Mouse (Mus musculus) neutrophil, adult 83 days (primary cell): ENCODE results near the gene Rab20. TPM values are rescaled to one million over a fixed set of nuclear protein-coding genes. Genes with fewer than 3 reads are reported as not detected.

Source experiments
- total RNA-seq, 2 experiments: library from RNA; stranded (reverse); gene quantifications; one replicate each; pipeline ENCODE4 v1.2.4; 2023

The Rab20 gene
- total RNA-seq: 10 to 100 TPM; 10.8 to 17.7 TPM

GRCm38 (mm10) chr8:11477811-11478761 lies at the start of gene Rab20:
Gene Rab20 (minus strand): TSS chr8:11478710.

GRCm38 (mm10) chr8:11497017-11497990 lies 18.8 kb upstream of the Rab20 start, which contains the start of gene Naxd:
Gene Naxd (plus strand): TSS chr8:11497506.

Other genes with a start within 250 kb of the Rab20 start
- gene Col4a2, start 165.9 kb downstream of the Rab20 start, total RNA-seq: under 1 TPM; 0.18 to 0.33 TPM
- gene Col4a1, start 165.9 kb downstream of the Rab20 start, total RNA-seq: under 1 TPM; 0.20 to 0.82 TPM
- gene Naxd, start 18.8 kb upstream of the Rab20 start, total RNA-seq: 10 to 100 TPM; 30.2 to 31.8 TPM
- gene Cars2, start 72.1 kb upstream of the Rab20 start, total RNA-seq: 10 to 100 TPM; 20.7 to 27.6 TPM
- gene Ing1, start 76.9 kb upstream of the Rab20 start, total RNA-seq: 10 to 100 TPM; 52.8 to 54.0 TPM
- gene Ankrd10, start 157.0 kb upstream of the Rab20 start, total RNA-seq: 10 to 100 TPM; 21.3 to 21.6 TPM
- gene 1700016D06Rik, start 222.4 kb upstream of the Rab20 start, total RNA-seq: not detected
- gene Arhgef7, start 249.0 kb upstream of the Rab20 start, total RNA-seq: 10 to 100 TPM; 34.3 to 41.0 TPM